Mouse (Mus musculus) kidney, adult 2 months (tissue): ENCODE measurements around the gene Trrap. TPM values are rescaled to one million over a fixed set of nuclear protein-coding genes. Genes with fewer than 3 reads are reported as not detected.
"Not testable (repeated sequence)": the region's sequence is repeated elsewhere in the genome, so short reads cannot be mapped to it uniquely, and the experiment has no call there.

Experiments used
- DNase-seq: peaks from one replicate; pipeline ENCODE4 v3.0.0; 2021
- H3K27ac ChIP-seq: fragments of 200-500 bp; 2 replicates; pipeline ENCODE4 v1.5.1; 2012; ENCODE audit warnings: low read depth, low read length, control low read depth, inconsistent platforms; ENCODE audit not compliant: insufficient read depth
- H3K27me3 ChIP-seq: fragments of 200-500 bp; replicated peaks from 2 replicates; pipeline ENCODE4 v1.6.1; 2012; ENCODE audit warnings: mild to moderate bottlenecking, moderate library complexity, low read length, inconsistent platforms; ENCODE audit not compliant: control insufficient read depth, insufficient read depth
- H3K36me3 ChIP-seq: fragments of 200-500 bp; 2 replicates; pipeline ENCODE4 v1.6.1; 2012; ENCODE audit warnings: mild to moderate bottlenecking, moderate library complexity, low read length, inconsistent platforms; ENCODE audit not compliant: control insufficient read depth, insufficient read depth
- H3K4me1 ChIP-seq: fragments of 200-500 bp; 2 replicates; pipeline ENCODE4 v1.6.1; 2011; ENCODE audit warnings: low read length; ENCODE audit not compliant: control insufficient read depth, insufficient read depth
- H3K4me3 ChIP-seq: fragments of 200-500 bp; 2 replicates; pipeline ENCODE4 v1.5.1; 2011; ENCODE audit warnings: mild to moderate bottlenecking, low read depth, low read length, control low read depth; ENCODE audit not compliant: insufficient read depth
- CTCF ChIP-seq: fragments of 200-500 bp; conservative IDR thresholded peaks from 2 replicates; pipeline ENCODE4 v1.5.1; 2011; ENCODE audit warnings: low read depth, mild to moderate bottlenecking, control low read depth, low read length, moderate library complexity, mixed read lengths; ENCODE audit not compliant: insufficient read depth, insufficient read length
- POLR2A ChIP-seq: fragments of 200-500 bp; IDR thresholded peaks from one replicate; pipeline ENCODE4 v1.6.1; 2011; ENCODE audit warnings: low read depth, low read length, control low read depth
- WGBS: fragments of 180-500 bp; shearing (Covaris S2); methylation state at CpG from one replicate; pipeline ENCODE4 v1.1.7; 2018; 5-methylcytosine and 5-hydroxymethylcytosine counted together
- polyA plus RNA-seq: library from polyadenylated mRNA; depleted of rRNA; stranded (reverse); fragments of >200 nt; gene quantifications from 2 replicates; pipeline ENCODE4 v1.2.3, GENCODE M21; 2012; rRNA removed

Trrap gene
- 71.7 and 79.7 TPM in 2 replicates for polyA plus RNA-seq

DNA sequence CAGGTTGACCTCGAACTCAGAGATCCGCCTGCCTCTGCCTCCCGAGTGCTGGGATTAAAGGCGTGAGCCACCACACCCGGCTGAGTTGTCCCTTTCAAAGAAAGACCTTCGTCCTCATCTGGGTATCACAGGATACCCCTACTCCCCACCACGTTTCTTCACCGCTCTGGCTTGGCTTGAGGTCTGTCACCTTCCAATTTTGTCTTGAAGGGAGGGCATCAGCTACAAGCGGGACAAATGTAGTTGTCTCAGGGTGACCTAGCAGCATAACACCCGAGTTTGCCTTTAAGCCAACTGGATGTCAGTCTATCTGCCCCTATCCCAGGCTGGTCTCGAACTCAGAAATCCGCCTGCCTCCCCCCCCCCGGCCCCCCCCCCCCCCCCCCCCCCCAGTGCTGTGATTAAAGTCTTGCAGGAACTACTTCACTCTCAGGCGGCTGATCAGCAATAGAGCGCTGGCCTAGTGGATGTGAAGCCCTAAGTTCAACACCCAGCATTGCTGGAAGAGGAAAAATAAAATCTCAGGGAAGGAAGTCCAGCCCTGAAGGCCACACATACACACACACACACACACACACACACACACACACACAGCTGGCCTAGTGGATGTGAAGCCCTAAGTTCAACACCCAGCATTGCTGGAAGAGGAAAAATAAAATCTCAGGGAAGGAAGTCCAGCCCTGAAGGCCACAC is at the start of gene Trrap:
Gene Trrap (plus strand): TSS at position 627 of the 693 bp plus-strand sequence.
- 79% methylated on average over 14 of the region's 15 CpGs for WGBS
- DNase-seq, H3K27me3 ChIP-seq, H3K4me1 ChIP-seq, H3K36me3 ChIP-seq: not testable (repeated sequence)
- Histone ChIP-seq H3K27ac (peak within 1 kb of the TSS; percentile 99), H3K4me3 (peak within 1 kb of the TSS; percentile 96)

DNA sequence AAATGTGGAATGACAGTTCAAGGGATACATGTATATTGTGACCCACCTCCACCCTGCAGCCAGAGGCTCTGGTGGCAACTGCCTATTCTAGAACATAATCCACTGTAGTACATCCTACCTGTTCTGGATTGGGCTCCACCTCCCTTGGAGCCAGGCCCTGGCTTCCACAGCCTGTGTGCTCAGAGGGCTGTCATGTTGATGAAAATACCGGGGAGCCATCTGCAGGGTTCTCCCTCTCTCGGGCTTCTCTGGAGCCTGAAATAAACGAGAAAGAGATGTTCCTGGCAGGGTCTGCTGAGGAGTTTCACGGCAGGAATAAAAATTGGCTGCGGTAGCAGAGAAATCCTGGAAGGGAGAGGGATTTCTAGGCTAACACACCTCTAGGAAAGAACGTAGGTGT is 47.8 kb upstream of the Trrap start:
- 62% methylated on average over 6 of the region's 6 CpGs for WGBS
- DNase-seq = no peak
- H3K4me1 ChIP-seq = no peaks in the 10 kb centered on the region
- no peak for TF ChIP-seq CTCF
- TF ChIP-seq POLR2A = no peak
- no peak overlapping the region for H3K4me3 ChIP-seq
- no peaks in the 10 kb centered on the region for H3K36me3 ChIP-seq
- H3K27me3 ChIP-seq = no peaks in the 10 kb centered on the region
- H3K27ac ChIP-seq = no peak overlapping the region

DNA sequence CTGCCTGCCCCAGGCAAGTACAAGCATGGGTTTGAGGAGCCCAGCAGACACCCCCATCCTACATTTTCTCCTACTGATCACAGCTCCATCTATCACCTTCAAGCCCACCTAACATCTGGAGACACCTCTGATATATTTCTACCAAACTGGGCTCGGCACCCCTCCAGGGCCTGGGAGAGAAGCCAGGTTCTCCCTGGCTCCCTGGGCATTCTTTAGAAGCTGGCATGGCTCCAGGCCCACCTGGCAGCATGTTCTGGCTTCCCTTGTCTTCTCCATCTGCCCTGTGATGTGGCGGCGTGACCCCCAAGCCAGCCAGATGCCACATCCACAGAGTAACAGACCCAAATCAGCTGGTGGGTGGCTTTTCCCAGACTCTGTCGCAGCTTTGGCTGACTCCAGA is 47.3 kb upstream of the Trrap start:
- TF ChIP-seq POLR2A (no peak), CTCF (no peak)
- DNase-seq = no peak
- H3K27me3 ChIP-seq = no peaks in the 10 kb centered on the region
- no peak overlapping the region for H3K4me3 ChIP-seq
- no peaks in the 10 kb centered on the region for H3K36me3 ChIP-seq
- 66% methylated on average over 4 of the region's 4 CpGs for WGBS
- H3K27ac ChIP-seq = no peak overlapping the region
- no peaks in the 10 kb centered on the region for H3K4me1 ChIP-seq

DNA sequence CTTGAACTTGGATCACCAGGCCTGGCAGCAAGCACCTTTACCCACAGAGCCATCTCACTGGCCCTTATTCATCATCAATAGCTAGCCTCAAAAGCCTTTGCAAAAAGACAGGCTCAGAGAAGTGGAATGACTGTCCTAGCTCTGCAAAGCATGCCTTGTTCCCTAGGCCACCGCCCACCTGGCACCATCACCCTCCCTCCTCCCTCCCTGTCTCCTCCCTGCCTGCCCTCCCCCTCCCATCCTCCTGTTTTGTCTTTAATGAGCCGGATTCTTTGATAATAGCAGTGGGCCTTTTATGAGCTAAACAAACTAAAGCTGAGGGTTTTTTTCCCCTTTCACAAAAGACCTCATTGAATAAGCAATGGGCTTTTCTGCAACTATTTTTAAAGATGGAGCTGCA is 42.6 kb upstream of the Trrap start:
- Histone ChIP-seq H3K27ac (no peak overlapping the region), H3K36me3 (no peaks in the 10 kb centered on the region), H3K4me3 (no peak overlapping the region), H3K27me3 (no peaks in the 10 kb centered on the region), H3K4me1 (no peaks in the 10 kb centered on the region)
- WGBS = 30% methylated on average over 2 of the region's 2 CpGs
- no peak for TF ChIP-seq CTCF
- TF ChIP-seq POLR2A = no peak
- no peak for DNase-seq

DNA sequence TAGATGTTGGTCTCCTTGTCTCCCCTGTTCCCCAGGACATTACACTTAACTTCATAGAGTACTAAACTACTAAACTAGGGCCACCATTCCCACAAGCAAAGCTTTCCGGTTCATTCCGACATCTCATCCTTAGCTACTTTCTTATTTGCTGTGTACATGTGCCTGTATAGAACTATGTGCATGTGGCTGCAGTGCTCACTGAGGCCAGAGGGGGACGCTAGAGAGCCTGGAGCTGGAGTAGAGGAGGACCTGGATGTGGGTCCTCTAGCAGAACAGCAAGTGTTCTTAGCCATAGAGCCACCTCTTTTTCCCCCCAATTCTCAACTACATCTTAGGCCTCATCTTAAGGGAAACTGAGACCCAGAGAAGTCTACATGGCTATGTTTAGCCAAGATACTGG is 42.0 kb upstream of the Trrap start:
- WGBS = 81% methylated on average over 3 of the region's 3 CpGs
- Histone ChIP-seq H3K4me3 (no peak overlapping the region), H3K36me3 (no peaks in the 10 kb centered on the region), H3K27me3 (no peaks in the 10 kb centered on the region), H3K4me1 (no peaks in the 10 kb centered on the region), H3K27ac (no peak overlapping the region)
- no peak for DNase-seq
- no peak for TF ChIP-seq POLR2A
- TF ChIP-seq CTCF = 0 out of 2 replicates have a peak, but pooled peaks have one; percentile 6

DNA sequence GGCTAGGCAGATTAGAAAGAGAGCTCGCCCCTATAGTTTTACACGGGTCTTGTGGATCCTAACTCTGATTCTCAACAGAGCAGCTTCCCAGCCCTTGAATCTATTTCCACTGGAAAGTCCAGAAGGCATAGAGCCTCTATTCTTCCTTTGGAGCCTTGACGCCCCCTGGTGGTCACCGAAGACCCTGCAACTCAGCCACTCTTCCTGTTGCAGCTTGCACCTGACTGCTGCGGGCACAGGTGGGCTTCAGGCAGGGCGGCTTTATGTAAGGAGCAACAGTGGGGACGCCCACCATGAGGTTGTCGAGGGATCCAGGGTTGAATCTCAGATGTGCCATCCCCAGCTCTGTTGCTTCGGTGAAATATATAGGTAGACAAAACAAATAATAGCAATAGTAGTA is 40.4 kb upstream of the Trrap start:
- no peaks in the 10 kb centered on the region for H3K4me1 ChIP-seq
- peak; percentile 78 for TF ChIP-seq CTCF
- TF ChIP-seq POLR2A = no peak
- 5% methylated on average over 9 of the region's 9 CpGs for WGBS
- H3K27me3 ChIP-seq = no peaks in the 10 kb centered on the region
- H3K27ac ChIP-seq = no peak overlapping the region
- no peaks in the 10 kb centered on the region for H3K36me3 ChIP-seq
- H3K4me3 ChIP-seq = no peak overlapping the region
- DNase-seq = peak; percentile 62

DNA sequence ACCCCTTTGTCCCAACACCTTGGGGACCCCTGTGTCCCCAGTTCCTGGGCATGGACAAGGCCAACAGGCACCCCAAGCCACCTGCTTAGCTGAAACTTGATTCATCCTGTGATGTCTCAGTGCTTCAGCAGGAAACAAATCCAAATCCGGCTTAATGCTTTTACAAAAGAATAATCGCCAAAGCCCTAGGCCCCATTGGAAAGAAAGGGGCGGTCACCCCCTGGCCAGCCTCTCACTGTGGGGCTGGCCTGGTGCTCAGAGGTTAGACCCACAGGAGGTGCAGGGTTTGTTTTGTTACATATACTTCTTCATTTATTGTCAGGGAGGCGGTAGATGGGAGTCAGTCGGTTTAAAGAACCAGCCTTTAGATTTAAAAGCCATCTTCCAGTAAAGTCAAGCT is 39.3 kb upstream of the Trrap start:
- no peak for DNase-seq
- H3K4me3 ChIP-seq = no peak overlapping the region
- 67% methylated on average over 5 of the region's 5 CpGs for WGBS
- H3K36me3 ChIP-seq = no peaks in the 10 kb centered on the region
- H3K27ac ChIP-seq = no peak overlapping the region
- H3K4me1 ChIP-seq = no peaks in the 10 kb centered on the region
- H3K27me3 ChIP-seq = no peaks in the 10 kb centered on the region
- TF ChIP-seq CTCF = no peak
- no peak for TF ChIP-seq POLR2A

DNA sequence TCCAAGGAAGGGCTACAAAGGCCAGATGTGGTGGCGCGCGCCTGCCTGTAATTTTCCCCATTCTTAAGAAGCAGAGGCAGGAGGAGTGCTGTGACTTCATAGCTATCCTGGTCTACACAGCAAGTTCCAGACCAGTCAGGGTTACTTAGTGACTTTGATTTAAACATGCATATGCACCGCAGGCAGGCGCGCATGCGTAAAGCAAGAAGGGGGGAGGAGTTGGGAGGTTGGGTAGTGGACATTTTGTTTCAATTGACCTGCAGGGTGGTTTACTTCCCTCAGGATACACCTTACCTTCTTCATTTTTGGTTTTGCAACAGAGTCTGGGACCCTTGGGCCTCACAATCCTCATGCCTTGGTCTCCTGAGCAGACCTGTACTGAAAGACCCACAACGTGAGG is 38.3 kb upstream of the Trrap start:
- H3K36me3 ChIP-seq = no peaks in the 10 kb centered on the region
- no peaks in the 10 kb centered on the region for H3K27me3 ChIP-seq
- no peaks in the 10 kb centered on the region for H3K4me1 ChIP-seq
- no peak overlapping the region for H3K27ac ChIP-seq
- H3K4me3 ChIP-seq = no peak overlapping the region
- TF ChIP-seq CTCF = no peak
- no peak for TF ChIP-seq POLR2A
- WGBS = 84% methylated on average over 8 of the region's 8 CpGs
- DNase-seq = no peak
